Mouse (Mus musculus): Measurements from ENCODE around the gene Vmn1r78.
"Not testable (repeated sequence)": the region's sequence is repeated elsewhere in the genome, so short reads cannot be mapped to it uniquely, and the experiment has no call there.

Vmn1r78 gene

GRCm38 (mm10) chr7:12149957-12150356, at the start of gene Vmn1r78:
Gene Vmn1r78, plus strand, starts transcription at chr7:12150257.
- no peak for DNase-seq (ENCODE audit: low spot score)

- not testable (repeated sequence) for DNase-seq (ENCODE audit: low spot score)
Measured at GRCm38 (mm10) chr7:12156463-12156862, 6.4 kb downstream of the Vmn1r78 start.

- DNase-seq (ENCODE audit: low spot score): not testable (repeated sequence)
Measured at GRCm38 (mm10) chr7:12170979-12171378, 20.9 kb downstream of the Vmn1r78 start, which contains the start of gene Vmn1r79. Gene Vmn1r79, plus strand, starts transcription at chr7:12171279.

GRCm38 (mm10) chr7:12172926-12173325, 22.9 kb downstream of the Vmn1r78 start:
- not testable (repeated sequence) for DNase-seq (ENCODE audit: low spot score)

- no peak for DNase-seq (ENCODE audit: low spot score)
Measured at GRCm38 (mm10) chr7:12188986-12189385, 38.9 kb downstream of the Vmn1r78 start, which contains the start of gene Vmn1r80. Gene Vmn1r80, plus strand, starts transcription at chr7:12189286.

GRCm38 (mm10) chr7:12204141-12204540, 54.1 kb downstream of the Vmn1r78 start:
- DNase-seq (ENCODE audit: low spot score): no peak
